Mouse (Mus musculus): ENCODE measurements around the gene Fig4.
A peak's percentile ranks its signal among the peaks of the same experiment; 100 is the strongest.

Fig4 gene

DNA sequence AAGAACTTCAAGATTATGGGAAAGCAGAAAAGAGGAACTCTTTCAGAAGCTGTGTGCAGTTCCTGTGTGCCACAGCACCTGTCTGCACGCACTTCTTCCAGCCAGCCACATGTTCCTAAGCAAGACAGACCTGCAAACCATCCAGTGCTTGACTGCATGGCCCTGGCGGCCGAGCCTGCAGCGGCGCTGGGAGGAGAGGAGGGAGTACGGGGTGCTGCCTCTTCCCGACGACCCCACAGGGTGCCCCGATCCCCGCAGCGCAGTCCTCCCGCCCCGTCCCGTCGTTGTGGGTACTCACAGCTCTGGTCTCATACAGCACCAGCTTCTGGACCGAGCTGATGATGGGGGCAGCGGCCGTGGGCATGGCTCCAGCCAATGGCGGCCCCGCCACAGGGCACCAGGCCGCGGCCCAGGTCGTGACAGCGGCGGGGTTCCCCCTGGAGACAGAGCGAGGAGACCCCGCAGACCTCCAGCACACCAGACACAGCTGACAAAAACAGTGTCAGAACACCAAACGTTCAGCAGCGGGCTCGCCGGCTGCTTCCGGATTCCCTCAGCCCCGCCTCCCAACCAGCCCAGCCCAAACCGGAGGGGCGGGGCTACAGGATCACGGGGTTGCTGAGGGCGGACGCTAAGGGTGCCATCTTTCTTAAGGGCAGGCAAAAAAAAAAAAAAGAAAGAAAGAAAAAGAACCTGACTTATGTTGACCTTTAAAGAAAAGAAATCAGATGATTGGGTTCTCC is at the start of gene Fig4:
Gene Fig4 (minus strand): TSS at position 572 of the 743 bp plus-strand sequence.
- no peak for TF ChIP-seq GATA4 (IDR thresholded peaks at IDR 0.05; ENCODE audit: insufficient replicate concordance, low read length)

GRCm38 (mm10) chr10:41341346-41341745 is 38.3 kb upstream of the Fig4 start:
- TF ChIP-seq GATA4 (IDR thresholded peaks at IDR 0.05; ENCODE audit: insufficient replicate concordance, low read length) = peak; percentile 95

DNA sequence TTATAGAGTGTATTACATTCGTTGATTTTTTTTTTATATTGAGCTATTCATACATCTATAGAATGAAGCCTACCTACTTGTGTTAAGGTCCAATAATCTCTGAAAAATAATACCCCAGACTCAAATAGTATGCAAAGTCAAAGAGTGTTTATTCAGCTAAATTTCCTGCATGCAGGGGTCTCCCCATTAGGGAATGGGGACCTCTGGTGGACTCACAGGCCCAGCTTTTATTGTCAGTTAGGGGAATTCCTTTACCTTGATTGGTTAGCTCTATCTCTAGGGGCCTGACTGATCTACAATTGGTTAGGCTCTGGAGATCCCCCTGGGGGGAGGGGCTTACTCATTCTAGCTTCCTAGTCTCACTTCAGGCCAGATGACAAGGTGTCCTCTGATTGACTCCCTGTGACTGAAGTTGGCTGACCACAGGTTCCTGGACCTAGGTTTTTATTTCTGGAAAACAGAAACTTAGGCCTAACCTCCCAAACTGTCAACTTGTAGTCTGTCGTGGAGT is 29.5 kb upstream of the Fig4 start:
- TF ChIP-seq GATA4 (IDR thresholded peaks at IDR 0.05; ENCODE audit: insufficient replicate concordance, low read length) = no peak

- no peak for TF ChIP-seq GATA4 (IDR thresholded peaks at IDR 0.05; ENCODE audit: insufficient replicate concordance, low read length)
These were observed 12.8 kb upstream of the Fig4 start for GRCm38 (mm10) chr10:41315866-41316265.

- no peak for TF ChIP-seq GATA4 (IDR thresholded peaks at IDR 0.05; ENCODE audit: insufficient replicate concordance, low read length)
These were observed 5.1 kb upstream of the Fig4 start for GRCm38 (mm10) chr10:41308205-41308604.

DNA sequence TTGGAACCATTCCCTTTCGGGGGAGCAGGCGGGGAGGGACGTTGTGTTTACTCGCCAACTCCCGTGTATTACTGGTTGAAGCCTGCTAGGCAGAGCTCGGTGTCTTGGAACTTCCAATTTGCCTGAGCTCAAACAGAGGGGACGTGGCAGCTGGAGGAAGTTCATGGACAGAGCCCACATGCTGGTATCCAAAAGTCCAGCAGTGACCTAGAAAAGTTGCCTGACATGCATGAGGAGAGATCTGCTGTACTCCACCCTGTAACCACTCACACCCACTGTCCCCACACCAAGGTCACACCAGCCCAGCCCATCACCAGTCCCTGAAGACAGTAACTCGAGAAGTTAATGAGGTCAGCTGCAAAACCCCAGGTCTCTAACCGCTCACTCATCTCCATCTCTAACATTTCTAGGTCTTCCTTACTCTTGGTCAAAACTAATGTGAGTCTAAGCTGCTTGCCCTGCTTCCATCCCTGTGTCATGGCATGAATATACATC is 1.9 kb upstream of the Fig4 start:
- TF ChIP-seq GATA4 (IDR thresholded peaks at IDR 0.05; ENCODE audit: insufficient replicate concordance, low read length) = no peak

DNA sequence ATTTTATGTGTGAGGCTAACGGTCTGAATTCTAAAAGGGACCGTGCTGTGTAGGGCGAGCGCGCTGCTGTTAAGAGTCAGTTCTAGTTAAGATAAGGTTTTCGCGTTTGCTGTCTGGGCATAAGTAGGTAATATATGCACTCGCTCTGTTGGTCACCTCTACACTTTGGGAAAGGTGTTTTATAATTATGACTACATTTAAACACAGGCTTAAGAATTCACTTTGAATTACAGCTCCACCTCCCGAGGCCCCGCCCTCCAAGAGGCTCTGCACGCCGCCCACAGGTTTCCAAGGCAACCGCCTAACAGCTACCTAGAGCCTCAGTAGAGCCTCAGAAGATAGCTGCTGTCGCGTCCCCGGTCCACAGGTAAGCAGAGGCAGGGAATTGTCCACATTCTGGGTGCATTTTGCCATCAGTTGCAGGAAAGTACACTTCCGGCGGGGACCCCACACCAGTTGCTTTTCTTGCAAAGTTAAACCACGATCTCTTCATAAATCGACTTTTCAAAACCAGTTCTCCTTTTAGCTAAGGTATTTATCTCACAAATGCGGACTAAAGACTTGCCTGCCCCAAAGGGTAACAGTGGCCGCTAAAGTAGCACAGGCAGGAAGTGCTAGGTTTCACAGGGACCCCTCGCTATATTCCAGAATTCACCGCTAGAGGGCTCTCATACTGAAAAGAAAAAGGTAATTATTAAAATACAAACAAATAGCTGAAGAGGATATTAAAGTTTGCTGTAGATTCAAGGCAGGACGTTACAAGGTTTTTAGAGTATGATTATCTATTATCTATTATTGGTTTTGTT is 782 bp upstream of the Fig4 start, which contains the start of gene Ak9:
Gene Ak9 (plus strand): TSS at position 342 of the 806 bp plus-strand sequence.
- no peak for TF ChIP-seq GATA4 (IDR thresholded peaks at IDR 0.05; ENCODE audit: insufficient replicate concordance, low read length)

GRCm38 (mm10) chr10:41300161-41300560 is 2.9 kb downstream of the Fig4 start:
- no peak for TF ChIP-seq GATA4 (IDR thresholded peaks at IDR 0.05; ENCODE audit: insufficient replicate concordance, low read length)

GRCm38 (mm10) chr10:41295145-41295544 is 7.9 kb downstream of the Fig4 start:
- no peak for TF ChIP-seq GATA4 (IDR thresholded peaks at IDR 0.05; ENCODE audit: insufficient replicate concordance, low read length)

DNA sequence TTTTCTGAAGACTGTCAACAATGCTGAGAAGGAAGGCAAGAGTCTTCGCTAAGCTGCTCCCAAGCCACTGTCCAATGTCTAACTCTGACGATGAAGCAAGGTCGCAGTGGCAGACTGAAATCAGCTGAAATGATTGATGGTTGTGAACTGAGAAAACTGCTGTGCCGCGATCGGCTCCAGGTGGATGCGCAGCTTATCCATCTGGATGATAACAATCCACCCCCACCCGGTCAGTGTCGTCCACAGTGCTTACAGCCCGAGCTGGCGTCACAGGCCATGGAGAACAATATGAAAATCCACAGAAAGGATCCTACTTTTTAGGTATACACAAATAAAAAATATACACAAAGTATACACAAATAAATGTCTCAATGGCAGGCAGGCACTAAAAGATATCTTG is 8.3 kb downstream of the Fig4 start:
- TF ChIP-seq GATA4 (IDR thresholded peaks at IDR 0.05; ENCODE audit: insufficient replicate concordance, low read length) = no peak

DNA sequence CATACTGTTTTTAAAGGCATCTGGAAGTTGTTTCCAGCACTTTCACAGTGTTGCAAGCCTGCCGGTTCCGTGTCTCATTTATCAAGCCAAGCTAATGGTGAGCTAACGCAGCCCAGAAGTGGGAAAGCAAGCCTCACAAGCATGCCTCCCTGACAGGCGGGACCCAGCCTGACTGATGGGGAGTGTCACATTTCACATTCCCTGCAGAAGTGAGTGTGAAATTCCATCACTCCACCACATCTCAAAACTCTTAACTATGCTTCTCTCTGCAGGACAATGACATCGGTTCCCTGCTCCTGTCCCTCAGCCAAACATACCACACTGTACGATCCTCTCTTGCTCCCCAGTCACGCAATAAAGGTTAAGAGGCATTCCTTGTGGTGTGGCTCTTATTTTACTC is 10.0 kb downstream of the Fig4 start:
- no peak for TF ChIP-seq GATA4 (IDR thresholded peaks at IDR 0.05; ENCODE audit: insufficient replicate concordance, low read length)

GRCm38 (mm10) chr10:41291021-41291420 is 12.0 kb downstream of the Fig4 start:
- TF ChIP-seq GATA4 (IDR thresholded peaks at IDR 0.05; ENCODE audit: insufficient replicate concordance, low read length) = peak; percentile 97

GRCm38 (mm10) chr10:41288771-41289415 is 14.2 kb downstream of the Fig4 start:
- TF ChIP-seq GATA4 (IDR thresholded peaks at IDR 0.05; ENCODE audit: insufficient replicate concordance, low read length) = no peak

DNA sequence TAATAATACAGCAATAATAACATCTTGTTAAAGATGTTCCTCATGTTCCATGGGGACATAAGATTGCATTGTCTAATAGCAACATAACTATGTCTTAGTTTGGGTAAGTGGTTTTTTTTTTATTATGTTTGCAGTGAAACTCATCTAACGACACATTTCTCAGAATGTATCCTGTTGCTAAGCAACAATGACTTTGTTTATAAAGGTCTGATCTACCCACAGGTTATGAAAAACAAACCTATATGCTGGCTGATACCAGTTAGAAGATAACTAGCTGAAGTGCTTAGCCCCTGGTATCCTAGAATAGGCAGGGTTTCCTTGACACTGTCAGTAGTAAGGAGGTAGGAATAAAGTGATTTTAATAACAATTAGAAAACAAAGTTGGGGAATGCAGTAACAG is 15.0 kb downstream of the Fig4 start:
- no peak for TF ChIP-seq GATA4 (IDR thresholded peaks at IDR 0.05; ENCODE audit: insufficient replicate concordance, low read length)

DNA sequence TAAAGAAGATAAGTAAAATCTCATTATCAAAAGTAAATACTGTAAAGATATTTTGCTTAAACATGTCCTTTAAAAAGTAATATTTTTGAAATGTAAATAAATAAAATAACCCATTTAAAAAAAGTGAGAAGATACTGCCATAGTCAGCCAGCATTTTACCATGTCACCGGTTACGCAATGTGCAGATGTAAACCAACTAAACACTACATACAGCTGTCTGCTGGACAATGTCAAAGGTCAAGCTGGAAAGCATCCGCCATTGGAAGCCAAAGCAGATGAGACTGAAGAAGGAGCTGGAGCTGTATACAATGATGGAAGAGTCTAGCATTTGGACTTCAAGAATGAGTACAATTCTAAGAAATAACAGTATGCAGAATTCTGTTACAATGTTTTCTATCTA is 15.4 kb downstream of the Fig4 start:
- TF ChIP-seq GATA4 (IDR thresholded peaks at IDR 0.05; ENCODE audit: insufficient replicate concordance, low read length) = no peak

All from liver, adult (tissue).